Mouse (Mus musculus): ENCODE measurements around the gene Rrbp1.

DNA sequence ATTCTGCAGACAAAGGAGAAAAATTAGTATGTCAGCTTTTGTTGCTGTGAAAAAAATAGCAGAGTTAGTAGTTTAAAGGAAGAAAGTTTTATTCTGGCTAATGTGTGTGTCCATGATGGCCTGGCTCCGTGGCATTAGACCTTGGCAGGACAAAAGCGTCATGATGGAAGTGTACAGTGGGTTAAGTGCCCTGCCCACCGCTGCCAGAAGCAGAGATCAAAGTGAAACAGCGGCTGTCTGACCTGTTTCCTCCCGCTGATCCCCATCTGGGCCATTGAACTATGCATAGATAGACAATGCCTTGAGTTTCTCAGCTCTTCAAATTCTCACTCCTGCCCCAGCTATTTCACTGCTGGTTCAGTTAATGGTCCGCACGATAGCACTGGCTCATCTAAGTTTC lies 87.0 kb downstream of the Rrbp1 start:
- TF ChIP-seq CTCF (IDR thresholded peaks at IDR 0.05; ENCODE audit: low read depth, low read length) (no peak), GATA1 (IDR thresholded peaks at IDR 0.05; ENCODE audit: borderline replicate concordance, low read length) (no peak), TAL1 (conservative IDR thresholded peaks at IDR 0.05; ENCODE audit: low read depth, low read length) (no peak)
